Mouse (Mus musculus) small intestine, adult 2 months (tissue): ENCODE results near the gene Pygm. TPM values are rescaled to one million over a fixed set of nuclear protein-coding genes. Genes with fewer than 3 reads are reported as not detected.

Experiments used
- H3K27ac ChIP-seq: fragments of 200-500 bp; 2 replicates; pipeline ENCODE4 v1.5.1; 2012; ENCODE audit warnings: low read depth, low read length, control low read depth, inconsistent platforms; ENCODE audit not compliant: insufficient read depth
- H3K27me3 ChIP-seq: fragments of 200-500 bp; 2 replicates; pipeline ENCODE4 v1.6.1; 2012; ENCODE audit warnings: mild to moderate bottlenecking, moderate library complexity, low read length, inconsistent platforms; ENCODE audit not compliant: control insufficient read depth, insufficient read depth
- H3K36me3 ChIP-seq: fragments of 200-500 bp; 2 replicates; pipeline ENCODE4 v1.6.1; 2012; ENCODE audit warnings: mild to moderate bottlenecking, low read length, control low read depth, inconsistent platforms; ENCODE audit not compliant: control insufficient read depth, insufficient read depth
- H3K4me1 ChIP-seq: fragments of 200-500 bp; 2 replicates; pipeline ENCODE4 v1.6.1; 2012; ENCODE audit warnings: low read length, inconsistent platforms, mixed read lengths; ENCODE audit not compliant: control insufficient read depth, insufficient read depth, insufficient read length
- H3K4me3 ChIP-seq: fragments of 200-500 bp; 2 replicates; pipeline ENCODE4 v1.5.1; 2012; ENCODE audit warnings: low read depth, mild to moderate bottlenecking, control low read depth, inconsistent platforms, low read length, moderate library complexity
- CTCF ChIP-seq: fragments of 200-500 bp; IDR thresholded peaks from 2 replicates; pipeline ENCODE4 v1.5.1; 2012; ENCODE audit warnings: low read depth, mild to moderate bottlenecking, control low read depth, inconsistent platforms, low read length, moderate library complexity, mixed read lengths; ENCODE audit not compliant: insufficient replicate concordance, insufficient read length; ENCODE audit errors: extremely low read depth
- POLR2A ChIP-seq: fragments of 200-500 bp; IDR thresholded peaks from 2 replicates; pipeline ENCODE4 v1.6.1; 2012; ENCODE audit warnings: low read depth, mild to moderate bottlenecking, control low read depth, inconsistent platforms, low read length, moderate library complexity
- WGBS: fragments of 180-500 bp; shearing (Covaris S2); methylation state at CpG from one replicate; pipeline ENCODE4 v1.1.7; 2018; 5-methylcytosine and 5-hydroxymethylcytosine counted together
- polyA plus RNA-seq: library from polyadenylated mRNA; depleted of rRNA; stranded (reverse); fragments of >200 nt; gene quantifications from 2 replicates; pipeline ENCODE4 v1.2.3, GENCODE M21; 2012

Pygm gene
- polyA plus RNA-seq, 1 experiment, result 3.2 TPM

DNA sequence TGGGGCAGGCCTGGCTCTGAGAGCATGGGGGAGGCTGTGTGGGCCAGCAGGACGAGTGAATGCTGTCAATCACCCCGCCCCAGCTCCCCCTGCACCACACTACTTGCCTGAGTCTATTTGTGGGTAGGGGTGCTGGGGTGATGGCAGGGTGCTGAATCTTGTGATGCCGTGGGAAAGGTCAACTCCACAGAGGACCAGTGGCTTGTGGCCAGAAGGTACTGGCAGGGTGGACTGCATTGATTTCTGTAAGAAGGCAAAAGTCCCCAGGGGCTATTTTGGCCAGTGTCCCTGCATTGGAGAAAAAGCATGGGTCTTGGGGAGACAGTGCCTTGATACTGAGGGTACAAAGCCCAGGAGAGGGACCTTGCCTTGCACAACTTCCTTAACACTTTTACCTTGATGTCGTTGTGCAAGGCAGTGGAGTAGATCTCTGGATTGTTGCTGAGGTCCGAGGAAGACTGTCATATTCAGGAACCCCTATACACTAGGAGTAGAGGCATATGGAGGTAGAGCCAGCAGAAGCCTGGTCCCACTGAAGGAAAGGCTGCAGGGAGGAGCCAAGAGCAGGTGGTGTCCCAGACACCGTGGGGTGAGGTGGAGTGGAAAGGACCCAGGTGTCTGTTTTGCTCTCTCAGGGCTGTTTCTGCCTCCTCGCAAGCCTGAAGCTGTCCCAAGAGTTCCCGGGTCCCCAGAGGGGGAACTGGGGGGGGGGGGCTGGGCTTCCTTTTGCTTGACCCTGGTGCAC, 40.1 kb downstream of the Pygm start:
- no peak overlapping the region for H3K27ac ChIP-seq
- peaks cover 19% of the 10 kb centered on the region for H3K4me1 ChIP-seq
- H3K4me3 ChIP-seq, result no peak overlapping the region
- H3K27me3 ChIP-seq, result peaks cover 20% of the 10 kb centered on the region
- TF ChIP-seq POLR2A, result no peak
- no peak for TF ChIP-seq CTCF
- H3K36me3 ChIP-seq, result no peaks in the 10 kb centered on the region
- WGBS, result 66% methylated on average over 8 of the region's 8 CpGs

DNA sequence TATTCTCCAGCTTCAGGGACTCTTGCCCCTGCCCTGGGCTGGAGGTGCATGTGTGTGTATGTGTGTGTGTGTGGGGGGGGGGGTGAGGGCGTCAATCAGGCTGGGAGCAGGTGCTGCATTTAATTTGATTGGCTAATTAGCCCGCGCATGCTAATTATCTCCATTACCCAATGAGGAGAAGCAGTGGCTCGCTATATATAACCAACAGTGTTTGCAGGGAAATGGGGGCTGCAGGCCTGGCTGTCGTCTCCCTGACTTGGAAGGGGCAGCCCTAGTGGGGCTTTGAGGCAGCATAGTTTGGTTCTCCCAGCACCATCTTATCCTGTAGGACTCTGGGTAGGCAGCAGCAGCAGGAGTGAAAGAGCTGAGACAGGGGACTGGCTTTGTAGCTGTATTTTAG, 41.4 kb downstream of the Pygm start:
- WGBS, result 76% methylated on average over 5 of the region's 5 CpGs
- no peak for TF ChIP-seq CTCF
- no peak for TF ChIP-seq POLR2A
- Histone ChIP-seq H3K27me3 (peaks cover 23% of the 10 kb centered on the region), H3K36me3 (no peaks in the 10 kb centered on the region), H3K4me1 (peaks cover 19% of the 10 kb centered on the region), H3K4me3 (no peak overlapping the region), H3K27ac (no peak overlapping the region)

GRCm38 (mm10) chr19:6426703-6427500, 42.7 kb downstream of the Pygm start:
- Histone ChIP-seq H3K27ac (no peak overlapping the region), H3K4me1 (peaks cover 19% of the 10 kb centered on the region), H3K4me3 (no peak overlapping the region), H3K36me3 (no peaks in the 10 kb centered on the region), H3K27me3 (peaks cover 25% of the 10 kb centered on the region)
- no peak for TF ChIP-seq CTCF
- TF ChIP-seq POLR2A, result no peak
- 19% methylated on average over 13 of the region's 13 CpGs for WGBS

DNA sequence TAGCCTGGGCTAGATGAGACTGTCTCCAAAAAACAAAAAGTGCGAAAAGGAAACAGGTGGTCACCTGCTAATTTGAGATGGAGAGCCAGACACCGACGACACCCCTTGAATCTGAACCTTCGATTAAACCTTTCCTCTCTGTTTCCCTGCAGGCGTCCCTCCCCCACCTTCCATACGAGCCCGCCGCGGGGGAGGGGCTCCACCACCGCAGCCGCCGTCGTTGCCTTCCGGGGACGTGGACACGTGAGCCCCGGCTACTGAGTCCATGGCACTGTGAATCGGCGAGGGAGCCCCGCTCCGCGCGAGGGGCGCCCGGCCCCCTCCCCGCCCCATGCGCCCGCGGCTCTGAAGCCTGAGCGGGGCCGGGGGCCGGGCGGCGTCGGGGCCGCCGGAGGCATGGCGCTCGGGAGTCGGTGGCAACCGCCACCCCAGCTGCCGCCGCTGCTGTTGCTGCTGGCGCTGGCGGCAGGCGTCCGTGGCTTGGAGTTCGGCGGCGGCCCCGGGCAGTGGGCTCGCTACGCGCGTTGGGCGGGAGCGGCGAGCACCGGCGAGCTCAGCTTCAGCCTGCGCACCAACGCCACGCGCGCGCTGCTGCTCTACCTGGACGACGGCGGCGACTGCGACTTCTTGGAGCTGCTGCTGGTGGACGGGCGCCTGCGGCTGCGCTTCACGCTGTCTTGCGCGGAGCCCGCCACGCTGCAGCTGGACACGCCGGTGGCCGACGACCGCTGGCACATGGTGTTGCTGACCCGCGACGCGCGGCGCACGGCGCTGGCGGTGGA, 43.6 kb downstream of the Pygm start:
- Histone ChIP-seq H3K27ac (no peak overlapping the region), H3K4me1 (peaks cover 19% of the 10 kb centered on the region), H3K4me3 (peak overlapping the region; percentile 17), H3K27me3 (peaks cover 25% of the 10 kb centered on the region), H3K36me3 (no peaks in the 10 kb centered on the region)
- WGBS, result 1% methylated on average over 93 of the region's 94 CpGs
- TF ChIP-seq CTCF (no peak), POLR2A (no peak)

GRCm38 (mm10) chr19:6428501-6429200, 44.5 kb downstream of the Pygm start:
- Histone ChIP-seq H3K27ac (no peak overlapping the region), H3K4me3 (peak overlapping the region; percentile 17; the same call in 1 of the 2 replicates), H3K4me1 (peaks cover 19% of the 10 kb centered on the region), H3K27me3 (peaks cover 25% of the 10 kb centered on the region), H3K36me3 (no peaks in the 10 kb centered on the region)
- WGBS, result 2% methylated on average over 60 of the region's 60 CpGs
- no peak for TF ChIP-seq CTCF
- no peak for TF ChIP-seq POLR2A

GRCm38 (mm10) chr19:6443016-6443415, 58.8 kb downstream of the Pygm start:
- Histone ChIP-seq H3K27ac (no peak overlapping the region), H3K4me3 (no peak overlapping the region), H3K36me3 (no peaks in the 10 kb centered on the region), H3K4me1 (peaks cover 1% of the 10 kb centered on the region; the same call in 1 of the 2 replicates), H3K27me3 (0 out of 2 replicates have a peak, but pooled peaks cover 3% of the 10 kb centered on the region)
- 76% methylated on average over 10 of the region's 10 CpGs for WGBS
- TF ChIP-seq POLR2A (no peak), CTCF (no peak)
